Mouse (Mus musculus): Measurements from ENCODE around the gene Ccdc173. TPM values are rescaled to one million over a fixed set of nuclear protein-coding genes. Genes with fewer than 3 reads are reported as not detected.
A peak's percentile ranks its signal among the peaks of the same experiment; 100 is the strongest.

Ccdc173 gene
- total and polyA plus RNA-seq, 3 experiments, result 0.12 to 0.65 (median 0.59) TPM

- TF ChIP-seq POLR2A (IDR thresholded peaks at IDR 0.05; ENCODE audit: insufficient read depth, low read depth, low read length) (no peak), CTCF (IDR thresholded peaks at IDR 0.05) (no peak), EP300 (IDR thresholded peaks at IDR 0.05; ENCODE audit: insufficient read depth, low read depth, low read length) (no peak)
- WGBS, result 59% methylated on average over 7 of the region's 7 CpGs
- Histone ChIP-seq H3K27me3 (ENCODE audit: control insufficient read depth, insufficient read depth, low read length) (no peaks in the 10 kb centered on the region), H3K4me1 (ENCODE audit: control insufficient read depth, insufficient read depth, low read length) (no peaks in the 10 kb centered on the region), H3K27ac (no peak overlapping the region), H3K36me3 (ENCODE audit: control insufficient read depth, insufficient read depth, low read length) (no peaks in the 10 kb centered on the region), H3K4me3 (no peak overlapping the region), H3K79me2 (replicated peaks; ENCODE audit: control insufficient read depth, insufficient read depth, low read length) (no peaks in the 10 kb centered on the region), H3K9ac (ENCODE audit: low read depth, low read length) (no peak overlapping the region)
- intact Hi-C loops (cut with DNase I), result no loop called here
- no peak for DNase-seq
Observed at GRCm38 (mm10) chr2:69777985-69778835, 11.2 kb downstream of the Ccdc173 start.

- 92% methylated on average over 3 of the region's 3 CpGs for WGBS
- Histone ChIP-seq H3K79me2 (replicated peaks; ENCODE audit: control insufficient read depth, insufficient read depth, low read length) (no peaks in the 10 kb centered on the region), H3K4me3 (no peak overlapping the region), H3K9ac (ENCODE audit: low read depth, low read length) (no peak overlapping the region), H3K27me3 (ENCODE audit: control insufficient read depth, insufficient read depth, low read length) (no peaks in the 10 kb centered on the region), H3K4me1 (ENCODE audit: control insufficient read depth, insufficient read depth, low read length) (no peaks in the 10 kb centered on the region), H3K36me3 (ENCODE audit: control insufficient read depth, insufficient read depth, low read length) (no peaks in the 10 kb centered on the region), H3K27ac (no peak overlapping the region)
- intact Hi-C loops (cut with DNase I), result no loop called here
- TF ChIP-seq CTCF (IDR thresholded peaks at IDR 0.05) (no peak), EP300 (IDR thresholded peaks at IDR 0.05; ENCODE audit: insufficient read depth, low read depth, low read length) (no peak), POLR2A (IDR thresholded peaks at IDR 0.05; ENCODE audit: insufficient read depth, low read depth, low read length) (no peak)
- DNase-seq, result no peak
Observed at GRCm38 (mm10) chr2:69773331-69773730, 16.0 kb downstream of the Ccdc173 start.

- no peak overlapping the region for H3K9ac ChIP-seq (ENCODE audit: low read depth, low read length)
- no peak for DNase-seq
- no peak overlapping the region for H3K27ac ChIP-seq
- H3K4me1 ChIP-seq (ENCODE audit: control insufficient read depth, insufficient read depth, low read length), result no peaks in the 10 kb centered on the region
- WGBS, result 59% methylated on average over 1 of the region's 1 CpGs
- H3K4me3 ChIP-seq, result no peak overlapping the region
- H3K79me2 ChIP-seq (replicated peaks; ENCODE audit: control insufficient read depth, insufficient read depth, low read length), result no peaks in the 10 kb centered on the region
- TF ChIP-seq CTCF (IDR thresholded peaks at IDR 0.05), result no peak
- TF ChIP-seq EP300 (IDR thresholded peaks at IDR 0.05; ENCODE audit: insufficient read depth, low read depth, low read length), result no peak
- TF ChIP-seq POLR2A (IDR thresholded peaks at IDR 0.05; ENCODE audit: insufficient read depth, low read depth, low read length), result no peak
- intact Hi-C loops (cut with DNase I), result no loop called here
- H3K27me3 ChIP-seq (ENCODE audit: control insufficient read depth, insufficient read depth, low read length), result no peaks in the 10 kb centered on the region
- H3K36me3 ChIP-seq (ENCODE audit: control insufficient read depth, insufficient read depth, low read length), result no peaks in the 10 kb centered on the region
Observed at GRCm38 (mm10) chr2:69764716-69765115, 24.7 kb downstream of the Ccdc173 start.

- TF ChIP-seq EP300 (IDR thresholded peaks at IDR 0.05; ENCODE audit: insufficient read depth, low read depth, low read length) (no peak), CTCF (IDR thresholded peaks at IDR 0.05) (no peak), POLR2A (IDR thresholded peaks at IDR 0.05; ENCODE audit: insufficient read depth, low read depth, low read length) (no peak)
- Histone ChIP-seq H3K27me3 (ENCODE audit: control insufficient read depth, insufficient read depth, low read length) (no peaks in the 10 kb centered on the region), H3K79me2 (replicated peaks; ENCODE audit: control insufficient read depth, insufficient read depth, low read length) (no peaks in the 10 kb centered on the region), H3K9ac (ENCODE audit: low read depth, low read length) (no peak overlapping the region), H3K4me3 (no peak overlapping the region), H3K36me3 (ENCODE audit: control insufficient read depth, insufficient read depth, low read length) (no peaks in the 10 kb centered on the region), H3K27ac (no peak overlapping the region), H3K4me1 (ENCODE audit: control insufficient read depth, insufficient read depth, low read length) (no peaks in the 10 kb centered on the region)
- DNase-seq, result no peak
- 92% methylated on average over 4 of the region's 4 CpGs for WGBS
- intact Hi-C loops (cut with DNase I), result no loop called here
Observed at GRCm38 (mm10) chr2:69763340-69763739, 26.0 kb downstream of the Ccdc173 start.

- no peaks in the 10 kb centered on the region for H3K79me2 ChIP-seq (replicated peaks; ENCODE audit: control insufficient read depth, insufficient read depth, low read length)
- no peak for DNase-seq
- TF ChIP-seq CTCF (IDR thresholded peaks at IDR 0.05) (no peak), POLR2A (IDR thresholded peaks at IDR 0.05; ENCODE audit: insufficient read depth, low read depth, low read length) (no peak), EP300 (IDR thresholded peaks at IDR 0.05; ENCODE audit: insufficient read depth, low read depth, low read length) (no peak)
- 82% methylated on average over 5 of the region's 5 CpGs for WGBS
- H3K36me3 ChIP-seq (ENCODE audit: control insufficient read depth, insufficient read depth, low read length), result no peaks in the 10 kb centered on the region
- H3K4me3 ChIP-seq, result no peak overlapping the region
- intact Hi-C loops (cut with DNase I), result no loop called here
- no peaks in the 10 kb centered on the region for H3K4me1 ChIP-seq (ENCODE audit: control insufficient read depth, insufficient read depth, low read length)
- H3K27me3 ChIP-seq (ENCODE audit: control insufficient read depth, insufficient read depth, low read length), result no peaks in the 10 kb centered on the region
- H3K27ac ChIP-seq, result no peak overlapping the region
- no peak overlapping the region for H3K9ac ChIP-seq (ENCODE audit: low read depth, low read length)
Observed at GRCm38 (mm10) chr2:69760980-69761379, 28.4 kb downstream of the Ccdc173 start.

GRCm38 (mm10) chr2:69745091-69745490, 44.3 kb downstream of the Ccdc173 start:
- H3K36me3 ChIP-seq (ENCODE audit: control insufficient read depth, insufficient read depth, low read length), result peaks cover 5% of the 10 kb centered on the region; the same call in 1 of the 2 replicates
- H3K27ac ChIP-seq, result no peak overlapping the region
- H3K4me1 ChIP-seq (ENCODE audit: control insufficient read depth, insufficient read depth, low read length), result no peaks in the 10 kb centered on the region
- no peak for DNase-seq
- intact Hi-C loops (cut with DNase I), result loop anchor here (10.0 kb wide), 1 partner anchor 220 kb away; no protein-coding TSS in a partner anchor
- no peaks in the 10 kb centered on the region for H3K27me3 ChIP-seq (ENCODE audit: control insufficient read depth, insufficient read depth, low read length)
- peak; percentile 55 for TF ChIP-seq CTCF (IDR thresholded peaks at IDR 0.05)
- no peak for TF ChIP-seq POLR2A (IDR thresholded peaks at IDR 0.05; ENCODE audit: insufficient read depth, low read depth, low read length)
- H3K4me3 ChIP-seq, result no peak overlapping the region
- WGBS, result 94% methylated on average over 1 of the region's 1 CpGs
- no peak overlapping the region for H3K9ac ChIP-seq (ENCODE audit: low read depth, low read length)
- no peaks in the 10 kb centered on the region for H3K79me2 ChIP-seq (replicated peaks; ENCODE audit: control insufficient read depth, insufficient read depth, low read length)
